Mouse (Mus musculus): ENCODE data around the gene Aven. TPM values are rescaled to one million over a fixed set of nuclear protein-coding genes. Genes with fewer than 3 reads are reported as not detected.

The Aven gene
- polyA plus RNA-seq, 1 experiment from 2014 or later = 8.3 TPM

- Histone ChIP-seq H3K27ac (replicated peaks in 1 of 2; ENCODE audit: control insufficient read depth in 1 of 2, insufficient read depth in 1 of 2, low read depth in 2 of 2, low read length in 2 of 2) (no peak overlapping the region), H3K4me1 (ENCODE audit: control insufficient read depth in 2 of 2, insufficient read depth in 2 of 2, low read length in 2 of 2) (no peaks in the 10 kb centered on the region), H3K36me3 (ENCODE audit: control insufficient read depth, insufficient read depth, low read length) (no peaks in the 10 kb centered on the region), H3K9ac (ENCODE audit: low read length) (no peak overlapping the region), H3K4me3 (ENCODE audit: control insufficient read depth in 1 of 2, insufficient read depth in 1 of 2, low read depth in 1 of 2, low read length in 2 of 2) (no peak overlapping the region), H3K27me3 (ENCODE audit: control insufficient read depth, insufficient read depth, low read length) (no peaks in the 10 kb centered on the region), H3K4me2 (ENCODE audit: low read length) (no peak overlapping the region), H3K9me3 (ENCODE audit: control insufficient read depth, low read length) (peaks cover 4% of the 10 kb centered on the region; the same call in 1 of the 2 replicates)
- ATAC-seq (ENCODE audit: insufficient number of reproducible peaks, insufficient read depth, low FRiP score, low read depth) = no peak
- 89% methylated on average over 7 of the region's 7 CpGs for WGBS
Measured at GRCm38 (mm10) chr2:112614375-112614774, 121.6 kb downstream of the Aven start.

GRCm38 (mm10) chr2:112617206-112617605 lies 124.4 kb downstream of the Aven start:
- WGBS = 41% methylated on average over 3 of the region's 3 CpGs
- H3K4me3 ChIP-seq (ENCODE audit: control insufficient read depth in 1 of 2, insufficient read depth in 1 of 2, low read depth in 1 of 2, low read length in 2 of 2) = no peak overlapping the region
- no peaks in the 10 kb centered on the region for H3K9me3 ChIP-seq (ENCODE audit: control insufficient read depth, low read length)
- ATAC-seq (ENCODE audit: insufficient number of reproducible peaks, insufficient read depth, low FRiP score, low read depth) = no peak
- H3K27ac ChIP-seq (replicated peaks in 1 of 2; ENCODE audit: control insufficient read depth in 1 of 2, insufficient read depth in 1 of 2, low read depth in 2 of 2, low read length in 2 of 2) = no peak overlapping the region
- H3K4me2 ChIP-seq (ENCODE audit: low read length) = no peak overlapping the region
- no peak overlapping the region for H3K9ac ChIP-seq (ENCODE audit: low read length)
- no peaks in the 10 kb centered on the region for H3K36me3 ChIP-seq (ENCODE audit: control insufficient read depth, insufficient read depth, low read length)
- H3K4me1 ChIP-seq (ENCODE audit: control insufficient read depth in 2 of 2, insufficient read depth in 2 of 2, low read length in 2 of 2) = no peaks in the 10 kb centered on the region
- no peaks in the 10 kb centered on the region for H3K27me3 ChIP-seq (ENCODE audit: control insufficient read depth, insufficient read depth, low read length)

GRCm38 (mm10) chr2:112625156-112625555 lies 132.4 kb downstream of the Aven start:
- Histone ChIP-seq H3K4me2 (ENCODE audit: low read length) (no peak overlapping the region), H3K4me1 (ENCODE audit: control insufficient read depth in 2 of 2, insufficient read depth in 2 of 2, low read length in 2 of 2) (no peaks in the 10 kb centered on the region), H3K4me3 (ENCODE audit: control insufficient read depth in 1 of 2, insufficient read depth in 1 of 2, low read depth in 1 of 2, low read length in 2 of 2) (no peak overlapping the region), H3K27ac (replicated peaks in 1 of 2; ENCODE audit: control insufficient read depth in 1 of 2, insufficient read depth in 1 of 2, low read depth in 2 of 2, low read length in 2 of 2) (no peak overlapping the region), H3K9me3 (ENCODE audit: control insufficient read depth, low read length) (no peaks in the 10 kb centered on the region), H3K36me3 (ENCODE audit: control insufficient read depth, insufficient read depth, low read length) (no peaks in the 10 kb centered on the region), H3K27me3 (ENCODE audit: control insufficient read depth, insufficient read depth, low read length) (no peaks in the 10 kb centered on the region), H3K9ac (ENCODE audit: low read length) (no peak overlapping the region)
- WGBS = 81% methylated on average over 3 of the region's 3 CpGs
- ATAC-seq (ENCODE audit: insufficient number of reproducible peaks, insufficient read depth, low FRiP score, low read depth) = no peak

GRCm38 (mm10) chr2:112630669-112631068 lies 137.9 kb downstream of the Aven start:
- Histone ChIP-seq H3K4me2 (ENCODE audit: low read length) (no peak overlapping the region), H3K9me3 (ENCODE audit: control insufficient read depth, low read length) (no peaks in the 10 kb centered on the region), H3K27me3 (ENCODE audit: control insufficient read depth, insufficient read depth, low read length) (no peaks in the 10 kb centered on the region), H3K9ac (ENCODE audit: low read length) (no peak overlapping the region), H3K4me3 (ENCODE audit: control insufficient read depth in 1 of 2, insufficient read depth in 1 of 2, low read depth in 1 of 2, low read length in 2 of 2) (no peak overlapping the region), H3K4me1 (ENCODE audit: control insufficient read depth in 2 of 2, insufficient read depth in 2 of 2, low read length in 2 of 2) (no peaks in the 10 kb centered on the region), H3K27ac (replicated peaks in 1 of 2; ENCODE audit: control insufficient read depth in 1 of 2, insufficient read depth in 1 of 2, low read depth in 2 of 2, low read length in 2 of 2) (no peak overlapping the region), H3K36me3 (ENCODE audit: control insufficient read depth, insufficient read depth, low read length) (peaks cover 15% of the 10 kb centered on the region)
- WGBS = 78% methylated on average over 11 of the region's 11 CpGs
- no peak for ATAC-seq (ENCODE audit: insufficient number of reproducible peaks, insufficient read depth, low FRiP score, low read depth)

GRCm38 (mm10) chr2:112632536-112632935 lies 139.8 kb downstream of the Aven start:
- H3K27me3 ChIP-seq (ENCODE audit: control insufficient read depth, insufficient read depth, low read length) = no peaks in the 10 kb centered on the region
- H3K4me2 ChIP-seq (ENCODE audit: low read length) = no peak overlapping the region
- H3K36me3 ChIP-seq (ENCODE audit: control insufficient read depth, insufficient read depth, low read length) = peaks cover 15% of the 10 kb centered on the region
- no peak for ATAC-seq (ENCODE audit: insufficient number of reproducible peaks, insufficient read depth, low FRiP score, low read depth)
- no peaks in the 10 kb centered on the region for H3K9me3 ChIP-seq (ENCODE audit: control insufficient read depth, low read length)
- 89% methylated on average over 9 of the region's 9 CpGs for WGBS
- H3K4me3 ChIP-seq (ENCODE audit: control insufficient read depth in 1 of 2, insufficient read depth in 1 of 2, low read depth in 1 of 2, low read length in 2 of 2) = no peak overlapping the region
- H3K9ac ChIP-seq (ENCODE audit: low read length) = no peak overlapping the region
- peaks cover 0 to 9% of the 10 kb centered on the region in 2 experiments; a peak in 3 of 4 replicates for H3K4me1 ChIP-seq (ENCODE audit: control insufficient read depth in 2 of 2, insufficient read depth in 2 of 2, low read length in 2 of 2)
- H3K27ac ChIP-seq (replicated peaks in 1 of 2; ENCODE audit: control insufficient read depth in 1 of 2, insufficient read depth in 1 of 2, low read depth in 2 of 2, low read length in 2 of 2) = no peak overlapping the region

- Histone ChIP-seq H3K4me3 (ENCODE audit: control insufficient read depth in 1 of 2, insufficient read depth in 1 of 2, low read depth in 1 of 2, low read length in 2 of 2) (no peak overlapping the region), H3K27ac (replicated peaks in 1 of 2; ENCODE audit: control insufficient read depth in 1 of 2, insufficient read depth in 1 of 2, low read depth in 2 of 2, low read length in 2 of 2) (peak overlapping the region; percentile 29 to 69; a peak in 3 of 4 replicates), H3K9ac (ENCODE audit: low read length) (no peak overlapping the region), H3K9me3 (ENCODE audit: control insufficient read depth, low read length) (no peaks in the 10 kb centered on the region), H3K36me3 (ENCODE audit: control insufficient read depth, insufficient read depth, low read length) (0 out of 2 replicates have a peak, but pooled peaks cover under 1% of the 10 kb centered on the region), H3K27me3 (ENCODE audit: control insufficient read depth, insufficient read depth, low read length) (no peaks in the 10 kb centered on the region), H3K4me2 (ENCODE audit: low read length) (0 out of 2 replicates have a peak overlapping the region, but pooled peaks have one; percentile 11), H3K4me1 (ENCODE audit: control insufficient read depth in 2 of 2, insufficient read depth in 2 of 2, low read length in 2 of 2) (peaks cover 4 to 15% of the 10 kb centered on the region in 2 experiments)
- 30% methylated on average over 5 of the region's 5 CpGs for WGBS
- peak; percentile 61; the same call in 1 of the 2 replicates for ATAC-seq (ENCODE audit: insufficient number of reproducible peaks, insufficient read depth, low FRiP score, low read depth)
Measured at GRCm38 (mm10) chr2:112637206-112637605, 144.4 kb downstream of the Aven start.

- no peak overlapping the region for H3K4me3 ChIP-seq (ENCODE audit: control insufficient read depth in 1 of 2, insufficient read depth in 1 of 2, low read depth in 1 of 2, low read length in 2 of 2)
- no peak for ATAC-seq (ENCODE audit: insufficient number of reproducible peaks, insufficient read depth, low FRiP score, low read depth)
- 62% methylated on average over 3 of the region's 3 CpGs for WGBS
- H3K36me3 ChIP-seq (ENCODE audit: control insufficient read depth, insufficient read depth, low read length) = no peaks in the 10 kb centered on the region
- no peak overlapping the region for H3K4me2 ChIP-seq (ENCODE audit: low read length)
- H3K4me1 ChIP-seq (ENCODE audit: control insufficient read depth in 2 of 2, insufficient read depth in 2 of 2, low read length in 2 of 2) = no peaks in the 10 kb centered on the region
- no peaks in the 10 kb centered on the region for H3K9me3 ChIP-seq (ENCODE audit: control insufficient read depth, low read length)
- no peak overlapping the region for H3K9ac ChIP-seq (ENCODE audit: low read length)
- no peaks in the 10 kb centered on the region for H3K27me3 ChIP-seq (ENCODE audit: control insufficient read depth, insufficient read depth, low read length)
- no peak overlapping the region for H3K27ac ChIP-seq (replicated peaks in 1 of 2; ENCODE audit: control insufficient read depth in 1 of 2, insufficient read depth in 1 of 2, low read depth in 2 of 2, low read length in 2 of 2)
Measured at GRCm38 (mm10) chr2:112653836-112654235, 161.1 kb downstream of the Aven start.

- Histone ChIP-seq H3K27me3 (ENCODE audit: control insufficient read depth, insufficient read depth, low read length) (no peaks in the 10 kb centered on the region), H3K4me3 (ENCODE audit: control insufficient read depth in 1 of 2, insufficient read depth in 1 of 2, low read depth in 1 of 2, low read length in 2 of 2) (no peak overlapping the region), H3K9me3 (ENCODE audit: control insufficient read depth, low read length) (no peaks in the 10 kb centered on the region), H3K27ac (replicated peaks in 1 of 2; ENCODE audit: control insufficient read depth in 1 of 2, insufficient read depth in 1 of 2, low read depth in 2 of 2, low read length in 2 of 2) (no peak overlapping the region), H3K4me1 (ENCODE audit: control insufficient read depth in 2 of 2, insufficient read depth in 2 of 2, low read length in 2 of 2) (no peaks in the 10 kb centered on the region), H3K36me3 (ENCODE audit: control insufficient read depth, insufficient read depth, low read length) (no peaks in the 10 kb centered on the region), H3K9ac (ENCODE audit: low read length) (no peak overlapping the region), H3K4me2 (ENCODE audit: low read length) (no peak overlapping the region)
- ATAC-seq (ENCODE audit: insufficient number of reproducible peaks, insufficient read depth, low FRiP score, low read depth) = no peak
- 54% methylated on average over 5 of the region's 5 CpGs for WGBS
Measured at GRCm38 (mm10) chr2:112656131-112656530, 163.4 kb downstream of the Aven start.
